Mouse (Mus musculus): Measurements from ENCODE around the gene Gstt3. TPM values are rescaled to one million over a fixed set of nuclear protein-coding genes. Genes with fewer than 3 reads are reported as not detected.

The Gstt3 gene
- total RNA-seq, 2 experiments from 2014 or later, result 5.4 to 6.8 TPM

Other genes starting within 250 kb of the Gstt3 start
- gene Lrrc75b, start 221.1 kb downstream of the Gstt3 start, total RNA-seq (2021), result 1 to 10 TPM; 2.8 to 3.3 TPM
- under 1 TPM; 0.66 to 0.80 TPM for gene Ggt1, start 219.8 kb downstream of the Gstt3 start, total RNA-seq (2021)
- 10 to 100 TPM; 10.8 to 13.1 TPM for gene Ggt5, start 192.1 kb downstream of the Gstt3 start, total RNA-seq (2021)
- 1 to 10 TPM; 4.4 to 5.0 TPM for gene Susd2, start 137.4 kb downstream of the Gstt3 start, total RNA-seq (2021)
- 10 to 100 TPM; 29.1 to 30.4 TPM for gene Cabin1, start 17.1 kb downstream of the Gstt3 start, total RNA-seq (2021)
- gene Ddt, start 8.0 kb downstream of the Gstt3 start, total RNA-seq (2021), result 10 to 100 TPM; 28.2 to 29.4 TPM
- gene Gm20441, start 460 bp downstream of the Gstt3 start, total RNA-seq (2021), result not detected
- 10 to 100 TPM; 10.2 to 11.8 TPM for gene Gstt1, start 17.2 kb upstream of the Gstt3 start, total RNA-seq (2021)
- not detected for gene Gstt4, start 41.1 kb upstream of the Gstt3 start, total RNA-seq (2021)
- gene Gstt2, start 56.0 kb upstream of the Gstt3 start, total RNA-seq (2021), result 1 to 10 TPM; 7.6 to 9.2 TPM
- gene Mif, start 78.8 kb upstream of the Gstt3 start, total RNA-seq (2021), result 100 to 1,000 TPM; 164 TPM
- 1 to 10 TPM in 1 of 2 experiments, under 1 TPM in 1; 0.96 to 1.0 TPM for gene Derl3, start 112.0 kb upstream of the Gstt3 start, total RNA-seq (2021)
- gene Smarcb1, start 140.2 kb upstream of the Gstt3 start, total RNA-seq (2021), result 10 to 100 TPM; 55.0 to 60.2 TPM
- gene Chchd10, start 151.7 kb upstream of the Gstt3 start, total RNA-seq (2021), result 100 to 1,000 TPM; 390 to 396 TPM
- gene Mmp11, start 155.1 kb upstream of the Gstt3 start, total RNA-seq (2021), result 10 to 100 TPM; 12.7 to 15.0 TPM
- not detected for gene Gm867, start 159.3 kb upstream of the Gstt3 start, total RNA-seq (2021)
- under 1 TPM in 1 of 2 experiments, not detected in 1; 0.62 TPM for gene Vpreb3, start 161.6 kb upstream of the Gstt3 start, total RNA-seq (2021)
- not detected for gene Gm5134, start 173.1 kb upstream of the Gstt3 start, total RNA-seq (2021)

Measured in gastrocnemius, postnatal 4 days (tissue).